Mouse (Mus musculus) lung, adult 2 months (tissue): Measurements from ENCODE around the gene Spast.

ENCODE experiments used
- CTCF ChIP-seq: fragments of 200-500 bp; IDR thresholded peaks from 2 replicates; pipeline ENCODE4 v1.5.1; 2011; ENCODE audit warnings: mild to moderate bottlenecking, low read length, control low read depth; ENCODE audit not compliant: insufficient read depth
- POLR2A ChIP-seq: fragments of 200-500 bp; IDR thresholded peaks from 2 replicates; pipeline ENCODE4 v1.6.1; 2011; ENCODE audit warnings: low read depth, mild to moderate bottlenecking, control low read depth, low read length, borderline replicate concordance; ENCODE audit errors: extremely low read depth

GRCm38 (mm10) chr17:74432631-74433030, 93.8 kb downstream of the Spast start:
- no peak for TF ChIP-seq CTCF
- no peak for TF ChIP-seq POLR2A
